In the genomic region with DNA sequence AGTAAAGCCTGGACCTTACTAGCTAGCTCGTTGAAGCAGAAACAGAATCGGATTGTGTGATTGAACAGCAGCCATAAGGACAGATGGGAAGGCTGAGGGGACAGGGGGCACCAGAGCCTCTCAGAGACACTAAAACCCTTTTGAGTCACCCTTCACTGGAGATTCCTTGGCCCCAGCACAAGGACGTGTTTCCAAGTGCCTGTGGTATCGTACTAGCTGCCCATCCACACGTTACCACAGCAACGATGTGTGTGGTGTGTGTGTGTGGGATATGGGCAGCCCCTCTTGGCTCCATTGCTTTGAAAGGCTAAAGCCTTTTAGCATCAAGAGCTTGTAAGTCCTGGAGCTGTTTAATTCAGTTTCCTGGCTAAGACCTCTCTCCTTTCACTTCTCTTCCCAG, we compare ENCODE assay signal across 20 mouse cellular contexts. TPM values are rescaled to one million over a fixed set of nuclear protein-coding genes. Genes with fewer than 3 reads are reported as not detected.
A peak's percentile ranks its signal among the peaks of the same experiment; 100 is the strongest.
DNase-seq lines count a peak whose midpoint lies in the region; ATAC-seq and TF ChIP-seq lines count a peak whose summit lies in the region.
"Had no signal": no experiment of that assay in that cellular context is flagged by ENCODE, and none has a peak within 500 bp of the region (broad histone marks: within the 10 kb centered on the region; RNA-seq: fewer than 3 reads in every experiment).

No protein-coding gene starts in this region.

- no peak for DNase-seq in forebrain, embryonic 10.5 days (ENCODE audit: extremely low spot score, low spot score)
- peak; percentile 37 for DNase-seq in midbrain, embryonic 10.5 days (ENCODE audit: low spot score)
- no peak for DNase-seq in midbrain, embryonic 11.5 days (ENCODE audit: low spot score, missing footprints)
- DNase-seq in midbrain, postnatal 0 days (ENCODE audit: low spot score), result peak; percentile 88
- no peak for DNase-seq in frontal cortex, postnatal 36 days (ENCODE audit: low spot score in 2 of 2)
- DNase-seq in thymus, postnatal 10 days (ENCODE audit: low spot score in 2 of 2), result no peak
- DNase-seq: adrenal gland, postnatal 25 days; cerebellum, postnatal 25 days; heart, adult 18-20 months; kidney, adult 8-10 months; kidney, postnatal 4 days; lung, postnatal 14 days; thymus, postnatal 14 days had no signal

- 0 out of 2 replicates have a peak, but pooled peaks have one; percentile 2 for TF ChIP-seq CTCF in midbrain, postnatal 0 days (IDR thresholded peaks at IDR 0.05)

- no peaks in the 10 kb centered on the region for H3K9me3 ChIP-seq in forebrain, embryonic 10.5 days
- no peaks in the 10 kb centered on the region for H3K9me3 ChIP-seq in forebrain, embryonic 16.5 days (ENCODE audit: control insufficient read depth, low read length)
- no peaks in the 10 kb centered on the region for H3K9me3 ChIP-seq in midbrain, embryonic 10.5 days (replicated peaks)
- no peaks in the 10 kb centered on the region for H3K9me3 ChIP-seq in midbrain, embryonic 11.5 days (ENCODE audit: control insufficient read depth, low read length)
- no peaks in the 10 kb centered on the region for H3K9me3 ChIP-seq in embryonic facial prominence, embryonic 15.5 days (replicated peaks)
- no peaks in the 10 kb centered on the region for H3K9me3 ChIP-seq in midbrain, postnatal 0 days (ENCODE audit: low read length)
- H3K9me3 ChIP-seq: heart, embryonic 15.5 days; liver, embryonic 15.5 days; midbrain, embryonic 12.5 days; neural tube, embryonic 12.5 days had no signal

- no peak overlapping the region for H3K4me2 ChIP-seq in forebrain, embryonic 16.5 days (ENCODE audit: low read length)
- no peak overlapping the region for H3K4me2 ChIP-seq in midbrain, embryonic 11.5 days
- no peak overlapping the region for H3K4me2 ChIP-seq in embryonic facial prominence, embryonic 15.5 days (replicated peaks)
- no peak overlapping the region for H3K4me2 ChIP-seq in midbrain, postnatal 0 days (ENCODE audit: low read depth, low read length, poor library complexity, severe bottlenecking)
- H3K4me2 ChIP-seq: heart, embryonic 15.5 days; liver, embryonic 15.5 days; midbrain, embryonic 12.5 days; neural tube, embryonic 12.5 days had no signal

- ATAC-seq in forebrain, embryonic 16.5 days, result no peak
- ATAC-seq in midbrain, embryonic 11.5 days (ENCODE audit: low FRiP score), result no peak
- no peak for ATAC-seq in embryonic facial prominence, embryonic 15.5 days (ENCODE audit: insufficient number of reproducible peaks, low FRiP score, low TSS enrichment, low read depth)
- ATAC-seq in midbrain, postnatal 0 days (ENCODE audit: low FRiP score), result peak; percentile 71
- ATAC-seq: activated CD4-positive, CD25-positive, alpha-beta regulatory T cell, adult 4 months had no signal

- 79% methylated on average over 6 of the region's 6 CpGs for WGBS in forebrain, embryonic 10.5 days
- 47% methylated on average over 6 of the region's 6 CpGs for WGBS in forebrain, embryonic 16.5 days
- 57% methylated on average over 6 of the region's 6 CpGs for WGBS in midbrain, embryonic 10.5 days
- WGBS in midbrain, embryonic 11.5 days, result 47% methylated on average over 6 of the region's 6 CpGs
- WGBS in embryonic facial prominence, embryonic 15.5 days, result 60% methylated on average over 6 of the region's 6 CpGs
- 39% methylated on average over 6 of the region's 6 CpGs for WGBS in midbrain, postnatal 0 days

- peaks cover 10% of the 10 kb centered on the region for H3K27me3 ChIP-seq in forebrain, embryonic 10.5 days (ENCODE audit: poor library complexity, severe bottlenecking)
- no peaks in the 10 kb centered on the region for H3K27me3 ChIP-seq in forebrain, embryonic 16.5 days (replicated peaks; ENCODE audit: control insufficient read depth, insufficient read depth, low read length)
- peaks cover 31% of the 10 kb centered on the region for H3K27me3 ChIP-seq in midbrain, embryonic 10.5 days (ENCODE audit: low read depth, poor library complexity, severe bottlenecking)
- peaks cover 5% of the 10 kb centered on the region for H3K27me3 ChIP-seq in midbrain, embryonic 11.5 days (ENCODE audit: control insufficient read depth, insufficient read depth, low read length)
- no peaks in the 10 kb centered on the region for H3K27me3 ChIP-seq in embryonic facial prominence, embryonic 15.5 days
- H3K27me3 ChIP-seq in midbrain, postnatal 0 days (ENCODE audit: insufficient read depth, low read length), result no peaks in the 10 kb centered on the region
- H3K27me3 ChIP-seq: liver, embryonic 15.5 days; neural tube, embryonic 12.5 days had no signal

- H3K4me3 ChIP-seq in forebrain, embryonic 10.5 days, result no peak overlapping the region
- no peak overlapping the region for H3K4me3 ChIP-seq in forebrain, embryonic 16.5 days (replicated peaks; ENCODE audit: low read length)
- no peak overlapping the region for H3K4me3 ChIP-seq in midbrain, embryonic 10.5 days
- no peak overlapping the region for H3K4me3 ChIP-seq in midbrain, embryonic 11.5 days (ENCODE audit: low read depth, low read length)
- H3K4me3 ChIP-seq in embryonic facial prominence, embryonic 15.5 days (replicated peaks), result no peak overlapping the region
- H3K4me3 ChIP-seq in midbrain, postnatal 0 days (ENCODE audit: low read depth, low read length), result no peak overlapping the region
- H3K4me3 ChIP-seq: heart, embryonic 15.5 days; liver, embryonic 15.5 days; midbrain, embryonic 12.5 days; neural tube, embryonic 12.5 days had no signal

- H3K9ac ChIP-seq in forebrain, embryonic 16.5 days (replicated peaks; ENCODE audit: low read depth, low read length), result no peak overlapping the region
- H3K9ac ChIP-seq in midbrain, embryonic 11.5 days (ENCODE audit: low read length), result no peak overlapping the region
- no peak overlapping the region for H3K9ac ChIP-seq in embryonic facial prominence, embryonic 15.5 days
- no peak overlapping the region for H3K9ac ChIP-seq in midbrain, postnatal 0 days (replicated peaks; ENCODE audit: low read length, poor library complexity, severe bottlenecking)
- H3K9ac ChIP-seq: heart, embryonic 15.5 days; liver, embryonic 15.5 days; midbrain, embryonic 12.5 days; neural tube, embryonic 12.5 days had no signal

- H3K27ac ChIP-seq in forebrain, embryonic 10.5 days, result 0 out of 2 replicates have a peak overlapping the region, but pooled peaks have one; percentile 44
- H3K27ac ChIP-seq in forebrain, embryonic 16.5 days (ENCODE audit: low read length), result no peak overlapping the region
- peak overlapping the region; percentile 67; the same call in 1 of the 2 replicates for H3K27ac ChIP-seq in midbrain, embryonic 10.5 days (replicated peaks)
- no peak overlapping the region for H3K27ac ChIP-seq in midbrain, embryonic 11.5 days (ENCODE audit: low read depth, low read length)
- H3K27ac ChIP-seq in embryonic facial prominence, embryonic 15.5 days (replicated peaks), result peak overlapping the region; percentile 39
- no peak overlapping the region for H3K27ac ChIP-seq in midbrain, postnatal 0 days (ENCODE audit: low read depth, low read length)
- H3K27ac ChIP-seq: heart, embryonic 15.5 days; liver, embryonic 15.5 days; midbrain, embryonic 12.5 days; neural tube, embryonic 12.5 days had no signal

- H3K4me1 ChIP-seq in forebrain, embryonic 10.5 days, result peaks cover 29% of the 10 kb centered on the region
- no peaks in the 10 kb centered on the region for H3K4me1 ChIP-seq in forebrain, embryonic 16.5 days (replicated peaks; ENCODE audit: control insufficient read depth, insufficient read depth, low read length)
- H3K4me1 ChIP-seq in midbrain, embryonic 10.5 days, result peaks cover 43% of the 10 kb centered on the region
- H3K4me1 ChIP-seq in midbrain, embryonic 11.5 days (ENCODE audit: control insufficient read depth, insufficient read depth, low read length), result peaks cover 18% of the 10 kb centered on the region
- H3K4me1 ChIP-seq in embryonic facial prominence, embryonic 15.5 days, result peaks cover 45% of the 10 kb centered on the region
- H3K4me1 ChIP-seq in midbrain, postnatal 0 days (ENCODE audit: insufficient read depth, low read length), result no peaks in the 10 kb centered on the region; the same call in 1 of the 2 replicates
- H3K4me1 ChIP-seq: heart, embryonic 15.5 days; liver, embryonic 15.5 days; neural tube, embryonic 12.5 days had no signal

- no peaks in the 10 kb centered on the region for H3K36me3 ChIP-seq in forebrain, embryonic 10.5 days (replicated peaks)
- no peaks in the 10 kb centered on the region for H3K36me3 ChIP-seq in forebrain, embryonic 16.5 days (ENCODE audit: control insufficient read depth, insufficient read depth)
- H3K36me3 ChIP-seq in midbrain, embryonic 10.5 days, result no peaks in the 10 kb centered on the region
- H3K36me3 ChIP-seq in midbrain, embryonic 11.5 days (ENCODE audit: control insufficient read depth, insufficient read depth, low read length), result no peaks in the 10 kb centered on the region
- no peaks in the 10 kb centered on the region for H3K36me3 ChIP-seq in embryonic facial prominence, embryonic 15.5 days
- no peaks in the 10 kb centered on the region for H3K36me3 ChIP-seq in midbrain, postnatal 0 days (ENCODE audit: insufficient read depth, low read length)
- H3K36me3 ChIP-seq: heart, embryonic 15.5 days; liver, embryonic 15.5 days; midbrain, embryonic 12.5 days; neural tube, embryonic 12.5 days had no signal

RNA-seq across cellular contexts. Expression of gene Cxcl14, which starts 33.4 kb away (rescaled TPM):
- polyA plus RNA-seq in forebrain, embryonic 10.5 days (2016; fragmentation: Nextera tagmentation; extraction: Ambion mirVana), result 2.3 and 2.7 TPM in 2 replicates
- 12.8 and 20.9 TPM in 2 replicates for polyA plus RNA-seq in forebrain, embryonic 16.5 days (2015; fragmentation: Nextera tagmentation; extraction: Ambion mirVana)
- polyA plus RNA-seq in midbrain, embryonic 10.5 days (2016; fragmentation: Nextera tagmentation; extraction: Ambion mirVana), result 5.4 and 9.3 TPM in 2 replicates
- 9.2 and 9.3 TPM in 2 replicates for polyA plus RNA-seq in midbrain, embryonic 11.5 days (2014; fragmentation: Nextera tagmentation; extraction: Ambion mirVana)
- 459 and 487 TPM in 2 replicates for polyA plus RNA-seq in embryonic facial prominence, embryonic 15.5 days (2015; fragmentation: Nextera tagmentation; extraction: Ambion mirVana)
- 31.5 and 34.1 TPM in 2 replicates for total RNA-seq in midbrain, postnatal 0 days (2014; rRNA removed)
- 32.7 and 37.0 TPM in 2 replicates for polyA plus RNA-seq in midbrain, postnatal 0 days (2015; fragmentation: Nextera tagmentation; extraction: Ambion mirVana)
- polyA plus RNA-seq: activated CD4-positive, CD25-positive, alpha-beta regulatory T cell, adult 4 months had no signal

Comparison
In these comparisons a context has a peak if more than half of its experiments do, and no peak if none do; other contexts are left out.
1. DNase-seq: peak in midbrain, embryonic 10.5 days (single experiment) and midbrain, postnatal 0 days (single experiment); none in forebrain, embryonic 10.5 days (single experiment), midbrain, embryonic 11.5 days (single experiment), frontal cortex, postnatal 36 days (0 of 2) and thymus, postnatal 10 days (0 of 2).
2. H3K27ac ChIP-seq: peak in forebrain, embryonic 10.5 days (single experiment), midbrain, embryonic 10.5 days (single experiment) and embryonic facial prominence, embryonic 15.5 days (single experiment); none in forebrain, embryonic 16.5 days (single experiment), midbrain, embryonic 11.5 days (single experiment) and midbrain, postnatal 0 days (single experiment).
3. RNA of gene Cxcl14, which starts 33.4 kb away (polyA plus RNA-seq): 459 to 487 TPM in embryonic facial prominence, embryonic 15.5 days; 32.7 to 37.0 TPM in midbrain, postnatal 0 days, 12.8 to 20.9 TPM in forebrain, embryonic 16.5 days, 9.2 to 9.3 TPM in midbrain, embryonic 11.5 days, 5.4 to 9.3 TPM in midbrain, embryonic 10.5 days and 2.3 to 2.7 TPM in forebrain, embryonic 10.5 days; every median in the first group is over 10 times any median in the second.